Mouse (Mus musculus): ENCODE data around the gene Chrna9.

DNA sequence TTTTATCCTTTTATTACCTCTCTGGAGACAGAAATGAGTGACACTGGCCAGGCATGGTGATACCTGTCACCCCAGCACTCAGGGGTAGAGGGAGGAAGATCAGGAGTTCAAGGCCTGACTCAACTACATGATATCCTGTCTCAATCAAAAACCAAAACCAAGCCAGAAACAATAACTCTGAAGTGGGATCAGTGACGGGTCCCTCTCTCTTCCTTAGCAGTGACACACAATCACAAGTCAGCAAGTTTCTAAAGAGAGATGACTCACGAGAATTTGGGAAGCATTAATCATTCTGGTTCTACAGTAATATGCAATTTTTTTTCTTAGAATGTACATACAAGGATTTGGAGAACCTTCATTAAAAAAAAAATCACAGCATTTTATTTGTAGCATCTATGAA lies 38.5 kb downstream of the Chrna9 start:
- TF ChIP-seq CTCF (IDR thresholded peaks at IDR 0.05; ENCODE audit: borderline replicate concordance, extremely low read depth, insufficient read depth, insufficient read length) (no peak), POLR2A (IDR thresholded peaks at IDR 0.05; ENCODE audit: borderline replicate concordance, extremely low read depth, insufficient read depth, insufficient read length, poor library complexity, severe bottlenecking) (no peak)
